Mouse (Mus musculus) effector memory CD4-positive, alpha-beta T cell, adult 5 months (primary cell): Measurements from ENCODE around the gene Wnt16. TPM values are rescaled to one million over a fixed set of nuclear protein-coding genes. Genes with fewer than 3 reads are reported as not detected.

Experiments used
- polyA plus RNA-seq: library from polyadenylated mRNA; unstranded; fragments of 100-300 nt; shearing (Covaris generic); gene quantifications from one replicate; pipeline ENCODE4 v1.2.1, GENCODE M21; 2017

The Wnt16 gene
- polyA plus RNA-seq, result 0.19 TPM

GRCm38 (mm10) chr6:22288004-22288736, at the start of gene Wnt16:
TSS of gene Wnt16 (plus strand) at chr6:22288227.

Other genes with a start within 250 kb of the Wnt16 start
- 64.5 TPM for gene Fam3c, start 68.0 kb downstream of the Wnt16 start, polyA plus RNA-seq